Mouse (Mus musculus): Measurements from ENCODE around the gene Nutf2-ps1. TPM values are rescaled to one million over a fixed set of nuclear protein-coding genes. Genes with fewer than 3 reads are reported as not detected.

Nutf2-ps1 gene
- total RNA-seq, 1 experiment, result 48.2 TPM

GRCm38 (mm10) chr19:53556841-53557240, 32.0 kb downstream of the Nutf2-ps1 start:
- in situ Hi-C loops (cut with MboI; ENCODE audit: low sequenced_read_pairs in 2 of 2, unreplicated experiment in 2 of 2), result no loop called here
- TF ChIP-seq HCFC1 (IDR thresholded peaks at IDR 0.05; ENCODE audit: borderline replicate concordance, insufficient read depth, low read length) (no peak), ZC3H11A (IDR thresholded peaks at IDR 0.05; ENCODE audit: borderline replicate concordance, low read depth, low read length) (no peak), ZNF384 (IDR thresholded peaks at IDR 0.05; ENCODE audit: low read depth, low read length) (no peak)
- peak overlapping the region; percentile 23 to 52; a peak in 3 of 4 replicates for H3K4me3 ChIP-seq (ENCODE audit: insufficient read depth in 1 of 2, low read depth in 1 of 2, low read length in 2 of 2, poor library complexity in 1 of 2, severe bottlenecking in 1 of 2)

DNA sequence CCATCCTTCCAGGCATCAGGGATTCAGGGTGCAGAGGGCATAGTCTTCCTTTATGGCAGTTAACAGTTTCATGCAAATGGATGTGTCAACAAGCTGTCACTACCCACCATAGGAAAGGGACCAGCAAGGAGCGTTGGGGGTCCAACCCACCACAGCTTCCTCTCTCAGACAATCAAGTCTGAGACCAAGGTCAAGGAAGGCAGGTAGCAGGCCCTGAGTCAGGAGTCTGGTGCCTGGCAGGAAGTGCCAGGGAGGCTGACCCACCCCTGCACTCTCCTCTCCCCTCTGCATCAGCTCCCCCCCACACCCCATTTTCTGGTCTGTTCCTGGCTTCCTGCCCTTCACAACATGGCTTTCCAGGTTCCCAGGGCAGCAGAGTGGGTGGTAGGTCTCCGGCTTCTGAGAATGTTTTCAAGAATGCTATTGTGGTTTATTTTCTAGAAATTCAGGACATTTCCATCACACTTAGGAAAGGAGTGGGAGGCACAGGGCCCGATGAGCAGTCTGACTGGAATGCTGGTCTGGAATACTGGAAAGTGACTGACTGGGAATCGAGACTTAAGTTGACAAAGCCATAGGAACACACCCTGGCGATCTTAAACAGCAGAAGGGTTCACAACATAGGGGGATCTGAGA, 33.8 kb downstream of the Nutf2-ps1 start:
- Histone ChIP-seq H3K27ac (ENCODE audit: insufficient read depth, low read depth, low read length, poor library complexity, severe bottlenecking) (no peak overlapping the region; the same call in 1 of the 2 replicates), H3K9me3 (ENCODE audit: control insufficient read depth, insufficient read depth, low read depth, low read length) (no peaks in the 10 kb centered on the region), H3K4me1 (ENCODE audit: control insufficient read depth in 2 of 2, insufficient read depth in 2 of 2, low read length in 2 of 2, poor library complexity in 1 of 2) (peaks cover 11 to 41% of the 10 kb centered on the region in 2 experiments), H3K9ac (ENCODE audit: insufficient read depth, low read depth, low read length, poor library complexity, severe bottlenecking) (no peak overlapping the region), H3K36me3 (ENCODE audit: control insufficient read depth, insufficient read depth, low read length, poor library complexity, severe bottlenecking) (no peaks in the 10 kb centered on the region), H3K4me3 (ENCODE audit: insufficient read depth in 1 of 2, low read depth in 1 of 2, low read length in 2 of 2, poor library complexity in 1 of 2, severe bottlenecking in 1 of 2) (no peak overlapping the region)
- in situ Hi-C loops (cut with MboI; ENCODE audit: low sequenced_read_pairs in 2 of 2, unreplicated experiment in 2 of 2), result no loop called here
- DNase-seq (ENCODE audit: low read depth, low spot score), result no peak
- TF ChIP-seq MAFK (IDR thresholded peaks at IDR 0.05; ENCODE audit: insufficient read depth, low read depth, low read length) (no peak), ZNF384 (IDR thresholded peaks at IDR 0.05; ENCODE audit: low read depth, low read length) (no peak), CHD2 (IDR thresholded peaks at IDR 0.05; ENCODE audit: low read depth, low read length) (no peak), HCFC1 (IDR thresholded peaks at IDR 0.05; ENCODE audit: borderline replicate concordance, insufficient read depth, low read length) (no peak), ZC3H11A (IDR thresholded peaks at IDR 0.05; ENCODE audit: borderline replicate concordance, low read depth, low read length) (no peak)

More at GRCm38 (mm10) chr19:53556841-53557240, 32.0 kb downstream of the Nutf2-ps1 start:
- H3K36me3 ChIP-seq (ENCODE audit: control insufficient read depth, insufficient read depth, low read length, poor library complexity, severe bottlenecking), result no peaks in the 10 kb centered on the region
- H3K27ac ChIP-seq (ENCODE audit: insufficient read depth, low read depth, low read length, poor library complexity, severe bottlenecking), result peak overlapping the region; percentile 74
- peaks cover 8 to 39% of the 10 kb centered on the region in 2 experiments for H3K4me1 ChIP-seq (ENCODE audit: control insufficient read depth in 2 of 2, insufficient read depth in 2 of 2, low read length in 2 of 2, poor library complexity in 1 of 2)
- no peak overlapping the region for H3K9ac ChIP-seq (ENCODE audit: insufficient read depth, low read depth, low read length, poor library complexity, severe bottlenecking)
- no peaks in the 10 kb centered on the region for H3K9me3 ChIP-seq (ENCODE audit: control insufficient read depth, insufficient read depth, low read depth, low read length)
- no peak for DNase-seq (ENCODE audit: low read depth, low spot score)

DNA sequence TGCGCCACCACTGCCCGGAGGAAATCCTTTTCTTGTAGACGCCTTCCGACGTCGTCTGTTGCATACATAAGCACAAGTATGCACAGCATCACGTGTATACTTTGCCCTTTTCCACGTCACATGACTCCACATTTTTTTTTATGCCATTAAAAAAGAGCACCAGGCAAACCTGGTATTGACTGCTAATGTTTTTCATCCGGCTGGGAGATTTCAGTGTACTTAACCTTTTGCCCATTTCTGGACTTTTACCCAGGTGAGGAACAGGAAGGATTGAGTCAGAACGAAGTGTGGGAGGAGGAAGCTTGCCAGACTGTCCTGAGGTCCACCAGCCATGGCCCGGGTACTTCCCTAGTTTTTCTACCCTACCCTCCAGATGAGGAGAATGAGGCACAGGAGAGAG, 34.5 kb downstream of the Nutf2-ps1 start:
- no peak overlapping the region for H3K27ac ChIP-seq (ENCODE audit: insufficient read depth, low read depth, low read length, poor library complexity, severe bottlenecking)
- in situ Hi-C loops (cut with MboI; ENCODE audit: low sequenced_read_pairs in 2 of 2, unreplicated experiment in 2 of 2), result no loop called here
- DNase-seq (ENCODE audit: low read depth, low spot score), result no peak
- no peaks in the 10 kb centered on the region for H3K36me3 ChIP-seq (ENCODE audit: control insufficient read depth, insufficient read depth, low read length, poor library complexity, severe bottlenecking)
- peaks cover 11 to 41% of the 10 kb centered on the region in 2 experiments for H3K4me1 ChIP-seq (ENCODE audit: control insufficient read depth in 2 of 2, insufficient read depth in 2 of 2, low read length in 2 of 2, poor library complexity in 1 of 2)
- H3K9ac ChIP-seq (ENCODE audit: insufficient read depth, low read depth, low read length, poor library complexity, severe bottlenecking), result no peak overlapping the region
- H3K9me3 ChIP-seq (ENCODE audit: control insufficient read depth, insufficient read depth, low read depth, low read length), result no peaks in the 10 kb centered on the region
- no peak for TF ChIP-seq ZNF384 (IDR thresholded peaks at IDR 0.05; ENCODE audit: low read depth, low read length)
- no peak for TF ChIP-seq MAFK (IDR thresholded peaks at IDR 0.05; ENCODE audit: insufficient read depth, low read depth, low read length)
- no peak for TF ChIP-seq CHD2 (IDR thresholded peaks at IDR 0.05; ENCODE audit: low read depth, low read length)
- no peak for TF ChIP-seq HCFC1 (IDR thresholded peaks at IDR 0.05; ENCODE audit: borderline replicate concordance, insufficient read depth, low read length)
- TF ChIP-seq ZC3H11A (IDR thresholded peaks at IDR 0.05; ENCODE audit: borderline replicate concordance, low read depth, low read length), result no peak
- no peak overlapping the region for H3K4me3 ChIP-seq (ENCODE audit: insufficient read depth in 1 of 2, low read depth in 1 of 2, low read length in 2 of 2, poor library complexity in 1 of 2, severe bottlenecking in 1 of 2)

DNA sequence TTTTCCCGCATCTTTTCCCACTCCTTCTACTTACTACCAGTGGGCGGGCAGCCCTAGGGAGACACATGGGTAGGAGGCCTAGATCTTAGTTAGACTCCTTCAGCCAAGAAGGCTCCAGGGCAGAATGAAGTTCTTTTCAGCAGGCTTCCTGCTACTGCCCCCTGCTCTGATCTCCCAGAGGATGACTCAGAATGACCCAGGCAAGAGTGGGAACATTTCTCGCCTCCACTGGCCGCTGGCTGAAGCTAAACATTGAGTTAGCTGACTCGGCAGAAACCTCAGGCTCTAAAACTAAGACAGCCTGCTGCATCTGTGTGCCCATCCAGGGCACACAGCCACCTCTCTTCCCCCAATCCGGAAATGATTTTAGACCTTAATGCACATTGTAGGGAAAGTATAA, 36.1 kb downstream of the Nutf2-ps1 start:
- TF ChIP-seq ZNF384 (IDR thresholded peaks at IDR 0.05; ENCODE audit: low read depth, low read length) (no peak), MAFK (IDR thresholded peaks at IDR 0.05; ENCODE audit: insufficient read depth, low read depth, low read length) (peak; percentile 81), HCFC1 (IDR thresholded peaks at IDR 0.05; ENCODE audit: borderline replicate concordance, insufficient read depth, low read length) (no peak)
- 0 out of 4 replicates have a peak overlapping the region, but pooled peaks of 1 of the 2 experiments have one; percentile 22 for H3K4me3 ChIP-seq (ENCODE audit: insufficient read depth in 1 of 2, low read depth in 1 of 2, low read length in 2 of 2, poor library complexity in 1 of 2, severe bottlenecking in 1 of 2)
- no peaks in the 10 kb centered on the region for H3K9me3 ChIP-seq (ENCODE audit: control insufficient read depth, insufficient read depth, low read depth, low read length)
- H3K9ac ChIP-seq (ENCODE audit: insufficient read depth, low read depth, low read length, poor library complexity, severe bottlenecking), result peak overlapping the region; percentile 59; the same call in 1 of the 2 replicates
- H3K36me3 ChIP-seq (ENCODE audit: control insufficient read depth, insufficient read depth, low read length, poor library complexity, severe bottlenecking), result no peaks in the 10 kb centered on the region
- peaks cover 7 to 38% of the 10 kb centered on the region in 2 experiments for H3K4me1 ChIP-seq (ENCODE audit: control insufficient read depth in 2 of 2, insufficient read depth in 2 of 2, low read length in 2 of 2, poor library complexity in 1 of 2)
- in situ Hi-C loops (cut with MboI; ENCODE audit: low sequenced_read_pairs in 2 of 2, unreplicated experiment in 2 of 2), result no loop called here
- DNase-seq (ENCODE audit: low read depth, low spot score), result no peak
- peak overlapping the region; percentile 60; the same call in 1 of the 2 replicates for H3K27ac ChIP-seq (ENCODE audit: insufficient read depth, low read depth, low read length, poor library complexity, severe bottlenecking)
